Mouse (Mus musculus) CH12.LX (cell line): Measurements from ENCODE around the gene Zfp382. TPM values are rescaled to one million over a fixed set of nuclear protein-coding genes. Genes with fewer than 3 reads are reported as not detected.

ENCODE experiments used
- DNase-seq: peaks from one replicate; pipeline ENCODE4 v3.0.0-alpha.2; 2013; ENCODE audit errors: extremely low read depth
- H3K27ac ChIP-seq: 2 replicates; pipeline ENCODE4 v1.5.1; 2012; ENCODE audit warnings: low read depth, mild to moderate bottlenecking, control low read depth, moderate library complexity; ENCODE audit not compliant: insufficient read depth
- H3K27me3 ChIP-seq: replicated peaks from 2 replicates; pipeline ENCODE3; 2012; ENCODE audit warnings: inconsistent platforms
- H3K36me3 ChIP-seq, 2 experiments: replicated peaks in 1 of 2; 2 replicates each; pipeline versions ENCODE3 to v1.6.1; 2012; ENCODE audit warnings: inconsistent platforms in 1 of 2, low read length in 1 of 2, mild to moderate bottlenecking in 1 of 2, mixed read lengths in 1 of 2, moderate library complexity in 1 of 2; ENCODE audit not compliant: control insufficient read depth in 1 of 2, insufficient read depth in 1 of 2
- H3K4me1 ChIP-seq, 2 experiments: 2 replicates each; pipeline ENCODE4 v1.6.1; 2012; ENCODE audit warnings: inconsistent platforms in 1 of 2, moderate library complexity in 1 of 2; ENCODE audit not compliant: insufficient read depth in 2 of 2, control insufficient read depth in 1 of 2
- H3K4me2 ChIP-seq: 2 replicates; pipeline ENCODE4 v1.6.1; 2012; ENCODE audit warnings: low read depth, mild to moderate bottlenecking, control low read depth; ENCODE audit not compliant: poor library complexity, insufficient read depth, severe bottlenecking
- H3K4me3 ChIP-seq, 3 experiments: fragments of 150-350 bp in 1 of 3; sonication (generic) in 1 of 3; replicated peaks in 1 of 3; 2 replicates each; pipeline versions ENCODE3 to v1.5.1; 2011 to 2012; ENCODE audit warnings: low read depth in 2 of 3, low read length in 2 of 3, mild to moderate bottlenecking in 2 of 3, moderate library complexity in 2 of 3, control low read depth in 1 of 3, improper control_type of control experiment in 1 of 3, inconsistent platforms in 1 of 3, mixed read lengths in 1 of 3; ENCODE audit not compliant: poor library complexity in 1 of 3
- H3K79me2 ChIP-seq: replicated peaks from 2 replicates; pipeline ENCODE4 v1.6.1; 2012; ENCODE audit warnings: mild to moderate bottlenecking, moderate library complexity; ENCODE audit not compliant: control insufficient read depth, poor library complexity, insufficient read depth, severe bottlenecking; ENCODE audit errors: extremely low read depth
- H3K9ac ChIP-seq: 2 replicates; pipeline ENCODE4 v1.6.1; 2012; ENCODE audit warnings: low read depth, mild to moderate bottlenecking, control low read depth, moderate library complexity; ENCODE audit not compliant: insufficient read depth
- H3K9me3 ChIP-seq: replicated peaks from 2 replicates; pipeline ENCODE3; 2012; ENCODE audit warnings: low read length, inconsistent platforms, mixed read lengths
- BHLHE40 ChIP-seq: IDR thresholded peaks from 2 replicates; pipeline ENCODE4 v1.6.1; 2011; ENCODE audit warnings: mild to moderate bottlenecking, low read depth, low read length, improper control_type of control experiment
- CHD2 ChIP-seq: IDR thresholded peaks from 2 replicates; pipeline ENCODE4 v1.6.1; 2011; ENCODE audit warnings: low read length, improper control_type of control experiment
- E2F4 ChIP-seq: IDR thresholded peaks from 2 replicates; pipeline ENCODE4 v1.6.1; 2011; ENCODE audit warnings: low read depth, low read length, improper control_type of control experiment; ENCODE audit not compliant: insufficient replicate concordance
- ELF1 ChIP-seq: IDR thresholded peaks from 2 replicates; pipeline ENCODE4 v1.6.1; 2014; ENCODE audit warnings: low read depth, mild to moderate bottlenecking, inconsistent platforms, low read length, improper control_type of control experiment
- ETS1 ChIP-seq: conservative IDR thresholded peaks from 2 replicates; pipeline ENCODE4 v1.6.1; 2012; ENCODE audit warnings: low read depth, mild to moderate bottlenecking, inconsistent platforms, low read length, improper control_type of control experiment, moderate library complexity
- GABPA ChIP-seq: IDR thresholded peaks from 2 replicates; pipeline ENCODE4 v1.6.1; 2012; ENCODE audit warnings: low read depth, low read length, improper control_type of control experiment, inconsistent platforms; ENCODE audit not compliant: insufficient replicate concordance
- IRF4 ChIP-seq: IDR thresholded peaks from 2 replicates; pipeline ENCODE4 v1.6.1; 2014; ENCODE audit warnings: low read depth, mild to moderate bottlenecking, inconsistent platforms, low read length, improper control_type of control experiment
- JUND ChIP-seq: conservative IDR thresholded peaks from 2 replicates; pipeline ENCODE4 v1.6.1; 2011; ENCODE audit warnings: low read depth, low read length, improper control_type of control experiment
- KAT2A ChIP-seq: IDR thresholded peaks from 2 replicates; pipeline ENCODE4 v1.6.1; 2012; ENCODE audit warnings: low read length, improper control_type of control experiment, inconsistent platforms; ENCODE audit not compliant: insufficient replicate concordance
- MAFK ChIP-seq: IDR thresholded peaks from 2 replicates; pipeline ENCODE4 v1.6.1; 2011; ENCODE audit warnings: low read length, improper control_type of control experiment; ENCODE audit not compliant: insufficient replicate concordance
- MAZ ChIP-seq: IDR thresholded peaks from 2 replicates; pipeline ENCODE4 v1.6.1; 2012; ENCODE audit warnings: low read depth, mild to moderate bottlenecking, inconsistent platforms, low read length, improper control_type of control experiment, moderate library complexity
- MXI1 ChIP-seq: IDR thresholded peaks from 2 replicates; pipeline ENCODE4 v1.6.1; 2011; ENCODE audit warnings: mild to moderate bottlenecking, low read depth, low read length, improper control_type of control experiment
- NELFE ChIP-seq: IDR thresholded peaks from 2 replicates; pipeline ENCODE4 v1.6.1; 2011; ENCODE audit warnings: low read depth, low read length, improper control_type of control experiment
- POLR2A ChIP-seq: IDR thresholded peaks from 2 replicates; pipeline ENCODE4 v1.6.1; 2011; ENCODE audit warnings: low read depth, mild to moderate bottlenecking, improper control_type of control experiment, low read length
- POLR2AphosphoS2 ChIP-seq: IDR thresholded peaks from 2 replicates; pipeline ENCODE4 v1.6.1; 2011; ENCODE audit warnings: low read depth, low read length, improper control_type of control experiment
- UBTF ChIP-seq: IDR thresholded peaks from 2 replicates; pipeline ENCODE4 v1.6.1; 2012; ENCODE audit warnings: low read depth, mild to moderate bottlenecking, inconsistent platforms, low read length, improper control_type of control experiment, moderate library complexity
- USF2 ChIP-seq: conservative IDR thresholded peaks from 2 replicates; pipeline ENCODE4 v1.6.1; 2011; ENCODE audit warnings: low read depth, low read length, improper control_type of control experiment
- dilution Hi-C: fragments of 300-500 bp; cut with MboI; formaldehyde crosslinking; loops from 2 replicates; pipeline ENCODE4 v1.14.3; 2020; ENCODE audit warnings: low sequenced_read_pairs; ENCODE audit not compliant: extremely low pct_unique_long_range_greater_than_20kb, extremely low pct_ligation_motif_present
- in situ Hi-C: fragments of 300-500 bp; cut with MboI; formaldehyde crosslinking; loops from 3 replicates; pipeline ENCODE4 v1.14.3; 2019; ENCODE audit warnings: low sequenced_read_pairs, low pct_ligation_motif_present, low pct_unique_long_range_greater_than_20kb, mixed read lengths
- polyA plus RNA-seq: library from polyadenylated mRNA; unstranded; fragments of >175 nt; gene quantifications from 2 replicates; pipeline ENCODE4 v1.2.1, GENCODE M21; 2012; ENCODE audit warnings: low read depth; ENCODE audit not compliant: insufficient read length
- total RNA-seq, 2 experiments: library from RNA; depleted of rRNA; stranded (reverse); fragments of 300-350 nt in 1 of 2; fragments of >200 nt in 1 of 2; gene quantifications; 2 replicates each; pipeline ENCODE4 v1.2.3; 2012 to 2014

Gene Zfp382
- total and polyA plus RNA-seq, 3 experiments: 3.3 to 4.7 (median 4.7) TPM

- H3K79me2 ChIP-seq: no peaks in the 10 kb centered on the region
These were observed 15.1 kb downstream of the Zfp382 start for GRCm38 (mm10) chr7:30136826-30137225.

GRCm38 (mm10) chr7:30143170-30143554 lies 21.4 kb downstream of the Zfp382 start:
- Histone ChIP-seq H3K27ac (no peak overlapping the region), H3K79me2 (no peaks in the 10 kb centered on the region), H3K4me1 (no peaks in the 10 kb centered on the region), H3K4me3 (no peak overlapping the region), H3K9ac (no peak overlapping the region), H3K27me3 (no peaks in the 10 kb centered on the region), H3K4me2 (no peak overlapping the region), H3K9me3 (peaks cover 21% of the 10 kb centered on the region), H3K36me3 (peaks cover 8 to 69% of the 10 kb centered on the region in 2 experiments)
- no peak for TF ChIP-seq ETS1
- no peak for TF ChIP-seq BHLHE40
- no peak for TF ChIP-seq USF2
- TF ChIP-seq ELF1: no peak
- no peak for TF ChIP-seq MAZ
- no peak for TF ChIP-seq UBTF
- TF ChIP-seq MAFK: no peak
- no peak for TF ChIP-seq IRF4
- TF ChIP-seq JUND: no peak
- TF ChIP-seq GABPA: no peak
- no peak for TF ChIP-seq CHD2
- TF ChIP-seq POLR2A: no peak
- no peak for TF ChIP-seq E2F4
- dilution Hi-C loops (no loop called here), in situ Hi-C loops (no loop called here)
- no peak for DNase-seq

More at GRCm38 (mm10) chr7:30136826-30137225, 15.1 kb downstream of the Zfp382 start:
- in situ Hi-C loops (no loop called here), dilution Hi-C loops (no loop called here)
- no peaks in the 10 kb centered on the region for H3K27me3 ChIP-seq
- H3K27ac ChIP-seq: no peak overlapping the region
- H3K4me2 ChIP-seq: no peak overlapping the region
- peaks cover 29% of the 10 kb centered on the region for H3K9me3 ChIP-seq
- peaks cover 0 to 6% of the 10 kb centered on the region in 2 experiments; a peak in 2 of 4 replicates for H3K4me1 ChIP-seq
- H3K4me3 ChIP-seq: no peak overlapping the region
- no peak overlapping the region for H3K9ac ChIP-seq
- no peak for DNase-seq
- peaks cover 39 to 87% of the 10 kb centered on the region in 2 experiments for H3K36me3 ChIP-seq
- TF ChIP-seq MAFK (no peak), NELFE (no peak), ELF1 (no peak), POLR2AphosphoS2 (no peak), E2F4 (no peak), KAT2A (no peak), MXI1 (no peak)
